Mouse (Mus musculus): ENCODE data around the gene Efr3b. TPM values are rescaled to one million over a fixed set of nuclear protein-coding genes. Genes with fewer than 3 reads are reported as not detected.

The Efr3b gene
- total RNA-seq, 2 experiments from 2014 or later = 91.9 to 92.3 TPM

DNA sequence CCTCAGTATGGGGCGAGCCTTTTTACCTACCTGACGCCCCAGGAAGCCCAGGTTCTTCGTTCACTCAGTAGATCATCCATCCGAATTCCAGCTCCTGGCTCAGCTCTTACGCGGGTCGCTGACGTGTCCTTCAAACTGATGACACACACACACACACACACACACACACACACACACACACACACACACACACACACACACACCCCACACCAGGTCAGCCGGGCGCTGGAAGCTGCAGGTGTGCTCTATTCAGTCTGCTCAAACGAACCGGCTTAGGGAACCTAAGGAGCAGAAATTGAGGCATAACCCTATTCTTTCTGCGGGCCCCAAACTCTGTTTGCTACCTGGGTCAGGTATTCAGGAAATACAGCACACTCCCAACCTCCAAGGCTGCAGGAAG is 331 bp upstream of the Efr3b start:
- DNase-seq (ENCODE audit: low spot score in 2 of 2) = no peak

- no peak for DNase-seq (ENCODE audit: low spot score in 2 of 2)
Observed at GRCm38 (mm10) chr12:4037511-4037910, 1.2 kb downstream of the Efr3b start.

GRCm38 (mm10) chr12:4036157-4036556 is 2.6 kb downstream of the Efr3b start:
- no peak for DNase-seq (ENCODE audit: low spot score in 2 of 2)

DNA sequence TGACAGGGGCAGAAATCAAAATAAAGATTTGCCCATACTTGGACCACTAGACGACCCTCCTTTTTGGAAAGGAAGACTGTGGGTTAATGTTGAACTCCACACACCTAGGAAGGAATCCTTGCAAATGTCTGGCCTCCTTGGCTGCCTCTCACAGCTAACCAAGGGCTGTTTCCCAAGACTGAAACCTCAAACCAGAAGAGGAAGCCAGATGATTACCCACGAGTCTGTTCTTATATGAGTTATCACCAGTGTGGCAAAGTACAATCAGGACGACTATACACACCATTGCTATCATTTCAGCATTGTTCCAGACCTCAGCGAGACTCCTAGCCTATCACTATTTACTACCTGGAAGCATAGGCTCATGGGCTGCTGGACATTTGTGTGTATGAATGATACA is 9.7 kb downstream of the Efr3b start:
- DNase-seq (ENCODE audit: low spot score in 2 of 2) = no peak

- peak; percentile 53 to 64 for DNase-seq (ENCODE audit: low spot score in 2 of 2)
Observed at GRCm38 (mm10) chr12:4028516-4028915, 10.2 kb downstream of the Efr3b start.

DNA sequence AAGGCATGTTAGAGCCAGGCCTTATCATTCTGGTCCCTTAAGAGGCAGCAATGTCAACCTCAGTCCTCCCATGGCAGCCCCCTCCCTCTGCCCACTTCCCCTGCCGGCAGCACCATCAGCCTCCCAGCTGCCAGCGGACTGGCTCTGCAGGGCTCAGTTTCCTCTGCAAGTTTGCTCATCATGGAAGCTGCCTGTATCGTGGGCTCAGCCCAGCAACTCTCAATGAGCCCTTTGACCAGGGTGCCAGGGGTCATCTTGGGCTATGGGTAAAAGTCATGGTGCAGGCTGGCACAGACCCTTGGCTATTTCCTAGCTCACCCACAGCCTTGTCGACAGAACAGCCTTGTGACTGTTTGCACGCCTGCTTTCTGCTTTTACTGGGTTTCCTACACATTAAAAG is 14.4 kb downstream of the Efr3b start:
- DNase-seq (ENCODE audit: low spot score in 2 of 2) = no peak

GRCm38 (mm10) chr12:4023501-4023900 is 15.2 kb downstream of the Efr3b start:
- DNase-seq (ENCODE audit: low spot score in 2 of 2) = no peak

DNA sequence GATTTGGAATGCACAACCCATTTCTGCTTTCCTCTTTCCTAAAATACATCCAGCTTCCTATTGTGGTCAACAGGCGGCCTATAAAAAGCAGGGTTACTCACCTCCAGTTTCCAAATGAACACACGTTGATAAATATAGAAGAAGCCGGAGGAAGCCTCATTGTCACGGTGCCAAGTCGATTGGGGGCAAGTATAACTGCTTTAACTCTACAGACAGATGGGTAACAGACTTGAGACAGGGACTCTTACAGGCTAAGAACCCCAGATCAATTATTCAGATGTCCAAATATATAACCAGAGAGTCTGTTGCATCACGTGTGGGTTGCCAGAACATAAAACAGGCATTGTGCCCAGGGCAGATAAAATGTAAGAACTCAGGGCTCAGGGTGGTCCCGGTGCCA is 15.9 kb downstream of the Efr3b start:
- DNase-seq (ENCODE audit: low spot score in 2 of 2) = peak in 1 of 2 experiments; percentile 35

GRCm38 (mm10) chr12:4020505-4020904 is 18.2 kb downstream of the Efr3b start:
- no peak for DNase-seq (ENCODE audit: low spot score in 2 of 2)

DNA sequence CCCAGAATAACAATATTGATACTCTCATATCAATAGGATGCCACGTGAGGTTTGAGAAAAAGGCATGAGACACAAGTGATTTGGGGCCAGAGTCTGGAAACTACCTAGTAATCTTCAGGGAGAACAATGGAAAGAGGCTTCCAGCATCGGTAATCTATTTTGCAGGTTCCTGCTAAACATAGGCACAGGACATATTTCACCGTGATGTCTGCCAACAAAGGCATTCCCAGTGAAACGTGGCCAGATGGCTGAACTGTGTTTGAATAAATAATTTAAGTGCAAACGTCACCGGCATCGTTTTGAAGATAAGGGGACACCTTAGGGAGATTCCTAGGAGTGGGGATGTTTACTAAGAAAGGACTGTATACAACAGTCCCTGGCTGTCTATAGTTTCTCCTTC is 22.4 kb downstream of the Efr3b start:
- peak in 1 of 2 experiments; percentile 44 for DNase-seq (ENCODE audit: low spot score in 2 of 2)

- DNase-seq (ENCODE audit: low spot score in 2 of 2) = no peak
Observed at GRCm38 (mm10) chr12:4015741-4016140, 23.0 kb downstream of the Efr3b start.

- no peak for DNase-seq (ENCODE audit: low spot score in 2 of 2)
Observed at GRCm38 (mm10) chr12:4015255-4015654, 23.5 kb downstream of the Efr3b start.

DNA sequence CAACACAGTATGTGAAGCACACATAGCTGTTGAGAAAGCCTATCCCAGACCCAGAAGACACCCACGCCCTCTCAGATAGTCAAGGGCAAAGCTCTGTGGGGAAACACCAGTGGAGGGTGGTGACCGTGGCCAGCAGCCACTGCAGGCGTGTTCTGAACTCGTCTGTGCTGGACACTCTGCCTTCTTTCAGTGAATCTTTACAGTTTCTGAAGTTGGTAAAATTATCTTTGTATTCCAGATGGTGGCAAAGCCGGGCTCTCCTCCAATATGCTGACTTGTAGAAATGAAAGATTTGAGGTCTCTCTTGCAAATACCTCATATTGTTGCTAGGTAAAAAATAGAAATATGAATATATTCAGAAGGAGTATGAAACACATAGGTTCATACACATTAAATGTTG is 27.0 kb downstream of the Efr3b start:
- DNase-seq (ENCODE audit: low spot score in 2 of 2) = peak in 1 of 2 experiments; percentile 54

- no peak for DNase-seq (ENCODE audit: low spot score in 2 of 2)
Observed at GRCm38 (mm10) chr12:4011301-4011700, 27.4 kb downstream of the Efr3b start.

DNA sequence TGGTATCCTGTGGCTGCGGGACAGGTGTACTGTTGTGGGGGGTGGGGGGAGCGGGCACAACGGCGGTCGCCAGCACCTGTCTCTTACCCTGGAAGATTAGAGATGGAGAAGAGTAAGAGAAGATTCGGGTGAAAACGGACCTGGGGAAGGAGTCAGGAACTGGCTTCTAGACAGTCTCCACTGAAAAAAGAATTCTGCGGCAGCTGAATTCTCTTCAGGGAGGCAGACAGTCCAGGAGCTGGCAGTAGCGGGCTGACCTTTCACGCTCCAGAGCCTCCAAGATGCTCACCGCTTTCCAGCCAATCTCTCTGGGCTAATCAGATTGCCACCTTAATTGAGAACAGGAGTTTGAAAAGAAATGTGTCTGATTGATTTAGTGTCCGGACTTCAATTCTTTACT is 30.0 kb downstream of the Efr3b start:
- DNase-seq (ENCODE audit: low spot score in 2 of 2) = no peak

- DNase-seq (ENCODE audit: low spot score in 2 of 2) = no peak
Observed at GRCm38 (mm10) chr12:4007766-4008165, 30.9 kb downstream of the Efr3b start.

- DNase-seq (ENCODE audit: low spot score in 2 of 2) = peak in 1 of 2 experiments; percentile 46
Observed at GRCm38 (mm10) chr12:4007181-4007580, 31.5 kb downstream of the Efr3b start.

DNA sequence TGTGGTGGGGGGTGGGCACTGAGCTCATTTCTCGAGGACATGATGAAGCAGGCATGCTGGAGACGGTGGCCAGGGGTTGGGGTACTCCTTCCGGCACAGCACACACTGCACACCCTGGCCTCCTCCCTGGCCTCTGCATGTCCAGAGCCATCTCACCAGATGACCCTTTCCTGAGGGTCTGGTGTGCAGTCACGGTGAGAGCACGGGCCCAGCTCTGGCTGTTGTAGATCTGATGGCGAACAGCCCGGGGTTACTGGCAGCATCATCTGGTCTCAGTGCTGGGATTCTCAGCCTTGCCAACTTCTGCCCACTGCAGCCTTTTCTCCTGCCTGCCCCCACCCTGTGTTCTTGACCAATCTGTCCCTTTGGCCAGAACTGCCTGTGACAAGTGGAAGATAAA is 32.6 kb downstream of the Efr3b start:
- DNase-seq (ENCODE audit: low spot score in 2 of 2) = peak in 1 of 2 experiments; percentile 67

GRCm38 (mm10) chr12:4004648-4005047 is 34.1 kb downstream of the Efr3b start:
- DNase-seq (ENCODE audit: low spot score in 2 of 2) = no peak

- DNase-seq (ENCODE audit: low spot score in 2 of 2) = no peak
Observed at GRCm38 (mm10) chr12:4000406-4000805, 38.3 kb downstream of the Efr3b start.

- DNase-seq (ENCODE audit: low spot score in 2 of 2) = no peak
Observed at GRCm38 (mm10) chr12:3996749-3997148, 42.0 kb downstream of the Efr3b start.

DNA sequence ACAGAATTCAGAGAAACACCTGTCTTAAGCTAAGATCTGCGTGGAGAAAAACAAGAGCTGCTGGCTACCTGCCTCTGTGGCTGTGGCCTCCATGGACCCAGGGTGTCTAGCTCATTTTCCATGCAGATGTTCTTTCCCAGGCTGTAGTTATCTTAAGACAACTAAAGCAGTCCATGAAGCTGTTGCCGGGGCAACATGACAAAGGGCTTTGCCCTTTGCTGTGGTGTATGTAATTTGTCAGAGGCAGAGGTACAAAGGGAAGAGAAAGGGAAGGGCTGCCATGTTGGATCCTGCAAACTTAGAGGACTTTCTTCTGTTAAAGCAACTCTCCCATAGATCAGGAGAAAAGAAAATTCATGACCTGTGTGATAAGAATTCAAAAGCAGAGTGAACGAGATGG is 47.7 kb downstream of the Efr3b start:
- DNase-seq (ENCODE audit: low spot score in 2 of 2) = no peak

GRCm38 (mm10) chr12:3989943-3990342 is 48.8 kb downstream of the Efr3b start:
- DNase-seq (ENCODE audit: low spot score in 2 of 2) = no peak

DNA sequence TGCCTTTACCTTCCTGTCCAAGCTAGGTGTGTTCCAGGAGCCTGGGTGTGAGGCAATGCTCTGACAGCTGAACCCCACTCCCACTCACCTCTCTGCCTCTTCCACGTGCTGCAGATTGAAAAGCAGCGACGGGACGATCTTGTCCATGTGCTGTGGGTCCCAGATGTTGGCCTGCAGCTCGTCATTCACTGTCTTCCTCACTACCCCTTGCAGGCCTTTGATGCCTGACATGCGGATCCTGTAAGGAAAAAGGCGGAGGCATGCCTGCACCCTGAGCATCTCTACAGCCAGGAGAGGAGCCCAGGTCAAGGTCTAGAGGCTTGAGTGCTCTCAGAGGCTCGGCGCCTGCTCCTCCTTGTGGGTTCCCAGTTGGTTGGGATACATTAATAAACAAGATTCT is 54.3 kb downstream of the Efr3b start:
- DNase-seq (ENCODE audit: low spot score in 2 of 2) = no peak
